Mouse (Mus musculus) embryonic fibroblast, embryonic 13.5 days (primary cell): ENCODE results near the gene Glis2.

Experiments
- CTCF ChIP-seq: IDR thresholded peaks from 2 replicates; pipeline ENCODE4 v1.5.1; 2011; ENCODE audit warnings: mild to moderate bottlenecking, control low read depth, low read length, moderate library complexity, borderline replicate concordance; ENCODE audit not compliant: insufficient read depth
- POLR2A ChIP-seq: IDR thresholded peaks from 2 replicates; pipeline ENCODE4 v1.6.1; 2011; ENCODE audit warnings: low read depth, mild to moderate bottlenecking, control low read depth, low read length, moderate library complexity

DNA sequence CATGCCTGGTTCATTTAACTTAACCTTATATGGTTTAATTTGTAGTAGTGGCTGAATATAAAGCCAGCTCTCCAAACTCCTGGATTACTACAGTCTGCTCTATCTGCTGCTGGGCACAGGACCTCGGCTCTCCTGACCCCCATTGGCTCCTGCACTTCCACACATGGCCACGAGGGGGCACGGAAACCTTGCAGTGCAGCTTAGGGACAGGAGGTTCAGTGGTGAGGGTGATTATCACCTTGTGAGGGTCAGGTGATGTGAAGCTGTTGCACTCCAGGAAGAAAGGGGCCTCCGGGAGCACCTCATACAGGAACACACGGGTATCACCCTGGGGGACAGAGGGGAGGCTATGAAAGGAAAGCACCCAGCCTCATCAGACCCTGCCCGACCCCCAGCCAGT lies 35.4 kb downstream of the Glis2 start:
- no peak for TF ChIP-seq POLR2A
- TF ChIP-seq CTCF, result peak; percentile 99
